Mouse (Mus musculus) urinary bladder, adult 2 months (tissue): ENCODE results near the gene Asic3. TPM values are rescaled to one million over a fixed set of nuclear protein-coding genes. Genes with fewer than 3 reads are reported as not detected.

Source experiments
- DNase-seq: peaks from one replicate; pipeline ENCODE4 v3.0.0; 2022; ENCODE audit warnings: low spot score
- polyA plus RNA-seq: library from polyadenylated mRNA; depleted of rRNA; stranded (reverse); fragments of >200 nt; gene quantifications from 2 replicates; pipeline ENCODE4 v1.2.3, GENCODE M21; 2012

Gene Asic3
- polyA plus RNA-seq, 1 experiment = 0.50 TPM

DNA sequence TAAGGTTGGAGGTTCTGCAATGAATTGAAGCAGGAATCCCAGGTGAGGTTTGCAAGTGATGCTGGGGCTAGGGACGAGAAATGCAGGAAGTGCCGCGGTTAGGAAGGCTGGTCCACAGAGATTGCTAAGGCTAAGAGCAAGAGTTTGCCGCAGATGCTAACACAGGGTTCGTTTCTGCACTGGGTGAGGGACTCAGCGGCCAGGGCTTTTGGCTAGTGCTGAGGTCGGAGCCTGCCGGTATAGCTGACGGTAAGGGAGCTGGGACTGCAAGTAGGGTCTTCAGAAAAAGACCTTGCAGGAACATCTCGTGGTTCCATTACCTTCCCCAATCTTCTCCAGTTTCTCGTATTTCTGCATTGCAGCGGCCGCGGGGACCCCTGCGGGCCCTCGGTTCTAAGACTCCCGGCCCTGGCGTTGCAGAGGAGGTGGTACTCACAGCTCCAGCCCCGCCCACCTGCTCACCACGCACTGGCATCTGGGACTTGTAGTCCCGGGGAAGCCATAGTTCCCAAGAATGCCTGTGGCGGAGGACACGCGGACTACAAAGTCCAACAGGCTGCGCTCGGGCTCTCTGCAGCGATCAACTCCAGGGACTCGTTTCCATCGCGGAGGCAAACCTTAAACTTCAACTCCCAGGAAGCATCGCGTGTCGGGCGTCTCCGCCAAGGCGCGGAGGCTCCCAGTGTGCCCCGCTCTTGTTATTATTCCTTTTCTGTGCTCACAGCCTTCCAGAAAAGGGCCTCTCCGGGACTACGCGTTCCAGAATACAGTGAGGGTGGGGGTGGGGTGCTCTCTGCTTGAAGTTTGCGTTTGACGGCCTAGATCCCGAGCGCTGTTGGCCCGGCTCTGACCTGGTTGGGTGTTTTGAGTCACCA lies 10.2 kb downstream of the Asic3 start, which contains the start of the genes Cdk5 and Slc4a2:
TSS of gene Cdk5 (minus strand) at position 402 of the 875 bp plus-strand sequence.
TSS of gene Slc4a2 (plus strand) at position 709 of the 875 bp plus-strand sequence.
- DNase-seq = peak; percentile 84

GRCm38 (mm10) chr5:24424004-24424781 lies 11.0 kb downstream of the Asic3 start:
- DNase-seq = no peak

GRCm38 (mm10) chr5:24424861-24425411 lies 11.7 kb downstream of the Asic3 start:
- DNase-seq = peak; percentile 65

DNA sequence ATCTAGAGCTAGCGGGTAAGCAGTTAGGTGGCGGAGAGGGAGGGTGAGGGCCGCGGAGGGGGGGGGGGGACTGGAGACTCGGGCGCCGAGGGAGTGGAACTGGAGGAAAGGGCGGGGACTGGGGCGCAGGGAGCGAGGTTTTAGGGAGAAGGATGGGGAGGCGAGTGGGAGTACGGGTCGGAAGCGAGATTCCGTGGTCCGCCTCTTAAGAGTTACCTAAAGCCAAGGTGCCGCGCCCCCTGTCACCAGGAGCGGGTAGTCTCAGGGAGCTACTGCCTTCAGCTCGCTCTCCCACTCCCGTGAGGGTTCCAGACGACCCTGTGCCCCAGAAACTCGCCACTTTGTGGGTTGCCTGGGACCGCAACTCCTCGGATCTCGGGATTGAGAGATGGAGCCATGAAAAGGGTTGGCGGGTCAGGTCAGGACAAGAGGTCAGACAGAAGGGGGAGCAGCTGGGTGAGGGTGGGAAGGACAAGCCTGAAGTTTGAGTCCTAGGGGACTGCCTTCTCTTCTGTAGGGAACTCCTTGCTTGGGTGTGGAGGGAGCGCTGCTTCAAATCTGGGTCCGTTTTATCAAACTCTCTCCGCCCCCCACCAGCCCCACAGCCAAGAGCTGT lies 12.3 kb downstream of the Asic3 start:
- no peak for DNase-seq

- DNase-seq = no peak
Observed at GRCm38 (mm10) chr5:24426037-24426432, 12.8 kb downstream of the Asic3 start.

GRCm38 (mm10) chr5:24426556-24427284 lies 13.5 kb downstream of the Asic3 start:
- no peak for DNase-seq

- no peak for DNase-seq
Observed at GRCm38 (mm10) chr5:24427285-24427633, 14.1 kb downstream of the Asic3 start.

DNA sequence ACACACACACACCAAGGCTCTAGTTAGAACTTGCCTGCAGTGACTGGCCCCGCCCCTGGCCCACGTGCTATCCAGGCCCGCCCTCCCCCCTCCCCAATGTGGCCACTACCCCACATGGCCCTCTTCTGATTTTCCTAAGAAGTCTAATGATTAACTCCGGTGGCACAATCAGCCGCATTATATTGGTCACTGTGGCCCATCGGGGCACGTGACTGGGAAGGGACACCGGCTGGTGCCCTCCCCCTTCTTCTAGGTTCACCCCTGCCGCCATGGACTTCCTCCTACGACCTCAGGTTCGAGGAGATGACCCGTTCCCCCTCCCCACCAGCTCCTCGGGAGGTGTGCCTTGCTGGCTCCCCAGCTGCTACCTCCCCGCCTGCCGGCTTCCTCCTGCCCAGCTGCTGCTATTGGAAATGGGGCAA lies 14.8 kb downstream of the Asic3 start:
- no peak for DNase-seq

DNA sequence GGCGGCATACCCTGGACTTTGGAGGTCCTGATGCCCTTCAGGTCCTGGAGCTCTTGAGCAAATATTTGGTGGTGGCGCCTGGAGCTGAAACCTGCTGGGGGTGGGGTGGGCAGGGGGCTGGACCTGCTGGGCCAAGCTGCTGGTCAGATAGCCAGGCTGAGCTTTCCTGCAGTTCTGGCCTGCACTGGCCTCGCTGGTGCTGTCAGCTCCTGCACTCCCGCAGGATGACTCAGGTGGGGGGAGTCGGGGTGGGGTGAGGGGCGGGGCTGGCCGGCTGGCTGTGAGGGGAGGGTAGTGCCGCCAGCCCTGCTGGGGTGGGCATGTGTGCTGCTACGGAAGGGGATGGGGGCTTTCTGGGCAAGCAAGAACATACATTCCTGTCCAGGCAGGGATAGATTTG lies 15.4 kb downstream of the Asic3 start:
- DNase-seq = no peak

- no peak for DNase-seq
Observed at GRCm38 (mm10) chr5:24433993-24434392, 20.8 kb downstream of the Asic3 start.

DNA sequence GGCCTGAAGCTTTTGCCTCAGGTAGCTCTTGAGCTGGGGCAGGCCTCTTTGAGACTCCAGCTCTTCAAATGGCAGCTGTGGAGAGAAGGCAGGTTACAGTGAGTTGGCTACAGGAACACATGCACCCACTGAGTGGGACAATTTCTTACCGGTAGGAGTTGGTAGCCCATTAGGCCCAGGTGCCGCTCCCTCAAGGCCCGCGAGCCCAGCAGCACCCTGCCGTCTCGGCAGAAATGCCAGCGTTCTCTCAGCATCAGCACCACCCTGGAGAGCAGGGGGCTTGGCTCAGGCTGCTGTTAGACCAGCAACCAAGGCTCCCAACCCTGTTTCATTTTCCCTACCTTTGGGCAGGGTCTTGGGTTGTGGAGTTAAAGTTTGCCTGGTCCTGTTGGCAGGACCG lies 28.0 kb downstream of the Asic3 start:
- DNase-seq = no peak

DNA sequence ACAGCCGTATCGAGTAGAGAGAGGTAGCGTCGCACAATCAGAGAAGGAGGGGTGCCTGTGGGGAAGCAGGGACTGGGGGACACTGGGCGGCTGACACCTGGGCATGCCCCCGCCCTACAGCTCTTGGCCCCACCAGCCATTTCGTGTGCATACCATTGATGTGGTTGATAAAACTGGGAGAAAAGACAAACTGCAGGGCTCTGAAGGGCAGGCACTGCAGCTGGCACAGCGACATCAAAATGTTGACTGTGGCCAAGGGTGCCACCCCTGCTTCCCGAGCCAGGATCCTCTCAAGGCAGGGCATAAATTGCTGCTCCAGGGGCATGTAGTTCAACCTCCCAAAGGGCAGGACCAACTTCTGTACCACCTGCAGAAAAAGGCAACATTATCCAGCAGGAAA lies 28.8 kb downstream of the Asic3 start:
- no peak for DNase-seq

DNA sequence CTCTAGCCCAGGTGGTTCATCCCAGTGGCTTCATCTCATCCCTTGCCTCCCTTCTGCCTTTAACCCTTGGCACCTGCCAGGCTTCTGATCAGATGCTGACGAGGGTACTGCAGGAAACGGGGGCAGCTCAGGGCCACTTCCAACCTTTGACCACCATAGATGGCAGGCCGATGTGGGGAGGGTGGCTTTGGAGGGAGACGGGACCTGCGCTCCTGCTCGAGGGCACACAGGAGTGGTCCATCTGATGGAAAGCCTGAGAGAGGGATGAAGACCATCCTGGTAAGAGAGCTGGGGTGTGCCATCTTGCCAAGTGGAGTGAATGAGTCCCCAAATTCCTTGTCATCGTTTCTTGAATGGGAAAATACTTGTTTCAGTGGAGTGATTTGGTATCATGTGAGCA lies 30.0 kb downstream of the Asic3 start:
- DNase-seq = no peak

DNA sequence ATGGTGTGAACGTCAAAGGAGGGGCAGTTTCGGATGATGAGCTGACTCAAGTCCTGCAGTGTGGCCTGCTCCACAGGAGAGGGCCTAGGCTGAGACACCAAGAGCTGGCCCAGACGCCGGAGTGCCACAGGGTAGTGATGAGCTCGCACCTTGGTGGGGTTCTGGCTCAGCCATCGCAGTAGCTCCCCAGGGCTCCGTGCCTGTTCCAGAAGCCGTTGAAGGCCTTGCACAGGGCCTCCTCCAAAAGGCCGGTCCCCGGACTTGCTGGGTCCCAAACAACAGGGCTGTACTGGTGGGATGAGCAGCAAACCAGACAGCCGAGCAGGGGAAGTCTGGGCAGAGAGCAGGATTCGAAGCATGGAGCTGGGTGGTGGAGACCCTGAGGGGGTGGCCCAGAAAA lies 30.7 kb downstream of the Asic3 start:
- no peak for DNase-seq

DNA sequence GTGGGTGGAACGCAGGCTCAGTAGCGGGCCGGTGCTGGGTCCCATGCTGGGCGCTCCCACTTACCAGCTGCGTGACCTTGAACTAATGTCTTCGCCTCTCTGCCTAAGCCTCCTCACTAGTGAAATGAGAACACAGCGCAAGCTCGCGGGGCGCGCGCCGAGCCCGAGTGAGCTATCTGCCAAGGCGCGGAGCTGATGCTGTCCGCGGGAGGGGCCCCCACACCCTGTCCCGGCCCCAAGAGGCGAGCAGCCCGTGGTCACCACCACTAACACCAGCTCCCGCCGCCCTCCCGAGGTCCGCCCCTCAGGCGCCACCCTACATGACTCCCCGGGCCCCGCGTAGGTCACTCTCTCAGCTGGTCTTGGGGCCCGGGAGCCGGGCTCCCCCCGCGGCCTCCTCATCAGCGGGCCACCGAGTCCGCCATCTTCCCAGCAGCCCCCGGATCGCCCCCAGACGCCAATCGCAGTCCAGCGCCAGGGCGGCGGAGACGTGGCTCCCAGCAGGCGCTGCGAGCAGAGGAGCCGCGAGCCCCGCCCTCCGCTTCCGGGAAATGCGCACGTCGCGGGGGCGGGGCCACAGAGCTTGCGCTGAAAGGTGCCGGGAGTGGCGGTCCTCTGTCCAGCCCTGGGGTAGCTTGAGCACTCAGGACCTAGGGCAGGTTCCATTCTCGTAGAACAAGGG lies 31.7 kb downstream of the Asic3 start, which contains the start of gene Fastk:
TSS of gene Fastk (minus strand) at position 542 of the 682 bp plus-strand sequence.
- DNase-seq = peak; percentile 93

GRCm38 (mm10) chr5:24445428-24446080 lies 32.4 kb downstream of the Asic3 start:
- DNase-seq = no peak

- DNase-seq = no peak
Observed at GRCm38 (mm10) chr5:24446630-24447029, 33.4 kb downstream of the Asic3 start.

- peak; percentile 68 for DNase-seq
Observed at GRCm38 (mm10) chr5:24447624-24448298, 34.6 kb downstream of the Asic3 start, which contains the start of gene Tmub1. Gene Tmub1, minus strand, starts transcription at chr5:24447854.

DNA sequence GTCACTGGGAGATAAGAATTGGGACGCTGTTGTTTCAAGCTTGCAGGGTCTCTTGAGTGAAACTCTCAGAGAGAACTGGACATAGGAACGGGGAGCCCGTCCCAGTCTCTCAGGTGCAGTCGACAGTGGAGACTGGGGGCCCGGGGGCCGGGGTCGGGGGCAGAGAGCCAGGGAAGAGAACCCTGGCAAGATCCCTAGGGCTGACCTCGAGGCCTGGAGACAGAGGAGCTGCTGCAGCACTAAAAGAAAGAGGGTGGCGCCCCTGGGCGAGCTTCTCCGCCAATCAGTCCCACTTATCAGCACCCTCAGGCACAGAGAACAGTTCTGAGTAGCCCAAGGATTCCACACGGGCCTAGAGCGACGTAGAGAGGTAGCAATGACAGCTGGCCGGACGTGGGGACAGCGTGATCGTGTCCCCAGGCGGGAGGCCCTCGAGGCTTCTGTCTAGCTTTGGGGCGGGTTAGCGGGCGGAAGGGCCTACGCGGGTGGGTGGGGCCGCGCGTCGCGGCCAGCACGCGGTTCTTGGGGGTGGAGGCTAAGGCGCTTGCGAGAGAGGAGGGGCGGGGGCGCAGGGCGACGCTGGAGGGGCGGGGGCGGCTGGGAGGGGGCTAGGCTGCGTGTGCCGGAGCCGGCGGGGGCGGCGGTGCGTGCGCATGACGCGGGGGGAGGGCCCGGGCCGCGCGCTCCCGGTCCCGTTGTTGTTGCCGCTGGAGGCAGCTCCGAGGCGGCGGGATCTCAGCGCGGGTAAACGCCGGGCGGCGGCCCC lies 38.3 kb downstream of the Asic3 start:
- peak; percentile 80 for DNase-seq
